Mouse (Mus musculus) T-cell, adult 2 months (primary cell): Measurements from ENCODE around the gene Cyp4f13.

Experiments
- DNase-seq: peaks from one replicate; pipeline ENCODE4 v3.0.0; 2022; ENCODE audit warnings: low spot score

Gene Cyp4f13

DNA sequence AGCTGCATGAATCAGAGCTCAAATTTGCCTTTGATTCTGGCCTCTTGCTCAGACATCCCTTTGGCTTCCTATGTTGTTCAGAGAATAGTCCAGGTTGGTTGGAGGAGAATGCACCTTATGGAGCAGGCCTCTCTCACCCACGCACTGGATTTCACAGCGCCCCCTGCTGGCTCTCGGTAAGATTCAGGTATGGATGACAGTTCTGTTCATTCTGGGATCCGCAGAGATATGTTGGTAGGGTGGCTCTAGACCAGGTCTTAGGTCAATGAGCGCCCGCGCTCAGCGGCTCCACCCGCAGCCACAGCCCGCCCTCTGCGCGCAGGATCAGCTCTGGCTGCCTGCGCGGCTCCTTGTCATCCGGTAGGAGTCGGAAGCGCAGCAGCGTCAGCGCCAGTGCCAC lies 42.0 kb downstream of the Cyp4f13 start:
- peak; percentile 45 for DNase-seq

DNA sequence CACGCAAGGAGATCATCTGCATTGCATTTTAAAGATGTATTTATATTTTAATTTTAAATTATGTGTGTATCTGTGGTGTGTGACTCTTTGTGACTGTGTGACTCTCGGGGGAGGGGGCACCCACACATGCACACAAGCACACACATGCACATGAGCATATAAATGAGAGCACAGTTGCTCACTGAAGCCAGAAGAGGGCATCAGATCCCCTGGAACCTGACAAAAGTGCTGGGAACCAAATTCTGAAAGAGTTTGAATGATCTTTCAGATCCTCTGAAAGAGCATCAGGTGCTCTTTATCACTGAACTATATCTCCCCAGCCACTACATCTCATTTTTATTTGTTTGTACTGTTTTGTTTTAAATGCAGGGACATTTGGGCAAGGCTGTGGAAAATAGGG lies 42.8 kb downstream of the Cyp4f13 start:
- peak; percentile 5 for DNase-seq

DNA sequence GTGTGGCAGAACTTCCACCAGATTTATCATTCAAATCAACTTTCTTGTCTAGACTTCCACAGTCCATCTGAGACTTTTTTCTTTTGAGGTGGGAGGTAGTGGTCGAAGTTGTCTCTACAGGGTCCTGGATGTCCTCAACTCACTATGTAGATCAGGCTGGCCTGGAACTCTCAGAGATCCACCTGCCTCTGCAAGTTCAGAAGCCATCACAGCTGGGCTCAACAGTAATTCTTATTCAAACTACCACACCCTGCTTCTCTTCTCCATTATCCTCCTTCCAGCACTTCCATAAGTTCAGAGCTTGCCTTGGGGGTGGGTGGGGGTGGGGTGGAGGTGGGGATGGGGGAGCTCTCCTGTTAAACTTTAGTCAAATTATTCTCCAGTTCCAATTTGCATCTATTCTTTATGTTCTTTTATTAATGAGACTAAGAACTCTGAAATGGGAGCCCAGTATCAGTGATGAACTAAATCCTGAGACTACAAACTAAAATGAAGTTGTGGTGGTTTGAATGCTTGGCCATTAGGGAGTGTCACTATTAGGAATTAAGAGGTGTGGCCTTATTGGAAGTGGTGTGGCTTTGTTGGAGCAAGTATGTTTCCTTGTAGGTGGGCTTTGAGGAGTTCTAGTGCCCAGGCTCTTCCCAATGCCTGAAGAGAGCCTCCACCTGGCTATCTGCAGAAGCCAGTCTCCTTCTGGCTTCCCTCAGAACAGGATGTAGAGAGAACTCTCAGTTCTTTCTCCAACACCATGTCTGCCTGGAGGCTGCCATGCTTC lies 45.3 kb downstream of the Cyp4f13 start:
- no peak for DNase-seq

DNA sequence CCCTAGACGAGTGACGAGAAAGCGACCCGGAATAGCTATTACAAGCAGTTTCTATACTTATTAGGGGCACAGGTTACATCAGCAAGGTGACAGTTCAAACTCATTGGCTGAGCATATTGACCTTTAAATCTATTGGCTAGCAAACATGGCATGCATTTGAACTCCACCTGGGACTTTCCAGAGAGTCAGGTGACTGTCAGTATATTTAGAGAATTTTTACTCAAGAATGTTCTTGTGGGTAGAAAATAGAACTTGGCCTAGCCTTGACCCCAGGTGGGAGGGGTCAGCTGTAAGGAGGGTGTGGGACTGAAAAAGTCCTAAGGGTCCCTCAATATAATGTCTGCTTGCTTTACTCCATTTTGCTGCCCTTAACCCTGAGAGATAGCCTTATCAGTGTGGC lies 51.8 kb downstream of the Cyp4f13 start:
- no peak for DNase-seq

DNA sequence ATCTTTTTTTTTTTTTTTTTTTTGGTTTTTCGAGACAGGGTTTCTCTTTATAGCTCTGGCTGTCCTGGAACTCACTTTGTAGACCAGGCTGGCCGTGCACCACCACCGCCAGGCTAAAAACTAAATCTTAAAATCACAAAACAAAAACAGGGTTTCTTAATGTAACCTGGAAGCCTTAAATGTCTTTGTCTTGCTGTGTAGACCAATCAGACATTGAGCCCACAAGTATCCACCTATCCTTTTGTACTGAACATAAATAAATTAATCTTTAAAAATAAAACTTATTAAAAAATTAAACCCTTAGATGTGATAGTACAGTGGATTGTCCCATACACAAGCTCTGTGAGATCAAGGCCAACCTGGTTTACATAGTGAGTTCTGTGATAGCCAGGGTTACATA lies 53.3 kb downstream of the Cyp4f13 start:
- no peak for DNase-seq

DNA sequence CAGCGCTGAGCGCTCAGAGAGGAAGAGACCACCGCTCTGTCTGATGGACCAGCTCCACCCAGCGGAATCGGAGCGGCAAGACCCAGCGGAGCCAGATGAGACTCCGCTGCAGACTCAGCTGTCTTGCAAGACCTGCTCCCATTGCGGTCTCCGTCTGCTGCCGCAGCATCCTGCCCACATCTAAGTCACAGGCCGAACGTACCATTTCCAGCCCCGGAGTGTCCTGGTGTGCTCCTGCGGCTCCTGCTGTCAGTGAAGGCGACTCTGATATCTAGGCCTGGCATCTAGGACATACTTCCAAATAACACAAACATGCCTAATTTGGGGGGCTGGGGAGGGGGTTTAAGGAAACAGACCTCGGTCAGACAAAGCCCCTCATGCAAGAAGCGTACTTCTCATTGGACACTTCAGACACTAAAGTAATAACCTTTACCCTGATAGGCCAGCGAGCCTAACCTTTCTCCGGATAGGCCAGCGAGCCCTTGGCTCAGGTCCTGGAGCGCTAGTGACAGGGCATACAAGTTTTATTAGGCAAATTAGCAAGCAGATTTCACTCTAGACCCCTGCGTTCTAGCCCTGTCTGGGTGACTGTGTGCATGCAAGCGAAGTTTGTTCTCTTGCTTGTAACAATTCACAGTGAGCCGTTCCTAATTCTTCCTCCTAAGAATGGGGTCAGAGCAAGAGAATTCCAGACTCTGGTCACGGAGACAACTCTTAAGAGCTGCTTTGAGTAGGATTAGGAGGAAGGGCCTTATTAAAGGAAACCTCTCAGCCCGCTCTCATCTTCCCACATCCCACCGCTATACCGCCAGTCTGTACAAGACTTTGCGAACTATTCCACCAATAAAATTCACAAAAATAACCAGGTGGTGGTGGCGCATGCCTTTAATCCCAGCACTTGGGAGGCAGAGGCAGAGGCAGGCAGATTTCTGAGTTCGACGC lies 55.7 kb downstream of the Cyp4f13 start, which contains the start of gene Zfp870:
TSS of gene Zfp870 (minus strand) at position 404 of the 942 bp plus-strand sequence.
- DNase-seq: peak; percentile 79

DNA sequence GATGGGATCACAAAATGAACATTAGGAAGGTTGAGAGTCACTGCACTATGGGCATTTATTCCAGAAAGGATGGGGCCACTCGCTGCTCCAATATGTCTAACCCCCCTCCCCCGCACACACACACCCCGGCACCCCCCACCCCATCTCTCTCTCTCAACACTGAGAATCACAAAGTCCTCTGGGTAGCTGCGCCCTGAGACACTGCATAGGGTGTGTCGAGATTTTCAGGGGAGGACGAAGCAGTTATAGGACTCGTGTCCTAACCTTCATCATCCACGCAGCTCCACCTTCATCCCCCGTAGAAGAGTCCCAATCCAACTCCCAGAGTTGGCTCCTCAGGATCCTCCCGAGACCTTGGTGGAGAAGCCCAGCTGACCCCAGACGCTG lies 56.4 kb downstream of the Cyp4f13 start:
- DNase-seq: no peak

DNA sequence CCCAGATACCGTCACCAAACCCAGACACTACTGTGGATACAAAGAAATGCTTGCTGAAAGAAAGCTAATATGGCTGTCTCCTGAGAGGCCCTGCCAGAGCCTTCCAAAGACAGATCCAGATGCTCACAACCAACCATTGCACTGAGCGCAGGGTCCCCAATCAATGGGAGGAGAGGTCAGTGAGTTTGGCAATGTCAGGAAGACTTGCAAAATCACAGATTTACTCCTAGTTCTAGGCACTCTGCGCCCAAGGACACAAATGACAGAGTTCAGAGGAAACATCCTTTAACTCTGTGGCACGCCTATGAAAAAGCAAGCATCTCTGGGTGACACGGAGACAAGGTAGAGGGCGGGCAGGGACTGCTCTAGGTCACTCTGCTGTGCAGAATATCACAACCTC lies 57.6 kb downstream of the Cyp4f13 start:
- no peak for DNase-seq

DNA sequence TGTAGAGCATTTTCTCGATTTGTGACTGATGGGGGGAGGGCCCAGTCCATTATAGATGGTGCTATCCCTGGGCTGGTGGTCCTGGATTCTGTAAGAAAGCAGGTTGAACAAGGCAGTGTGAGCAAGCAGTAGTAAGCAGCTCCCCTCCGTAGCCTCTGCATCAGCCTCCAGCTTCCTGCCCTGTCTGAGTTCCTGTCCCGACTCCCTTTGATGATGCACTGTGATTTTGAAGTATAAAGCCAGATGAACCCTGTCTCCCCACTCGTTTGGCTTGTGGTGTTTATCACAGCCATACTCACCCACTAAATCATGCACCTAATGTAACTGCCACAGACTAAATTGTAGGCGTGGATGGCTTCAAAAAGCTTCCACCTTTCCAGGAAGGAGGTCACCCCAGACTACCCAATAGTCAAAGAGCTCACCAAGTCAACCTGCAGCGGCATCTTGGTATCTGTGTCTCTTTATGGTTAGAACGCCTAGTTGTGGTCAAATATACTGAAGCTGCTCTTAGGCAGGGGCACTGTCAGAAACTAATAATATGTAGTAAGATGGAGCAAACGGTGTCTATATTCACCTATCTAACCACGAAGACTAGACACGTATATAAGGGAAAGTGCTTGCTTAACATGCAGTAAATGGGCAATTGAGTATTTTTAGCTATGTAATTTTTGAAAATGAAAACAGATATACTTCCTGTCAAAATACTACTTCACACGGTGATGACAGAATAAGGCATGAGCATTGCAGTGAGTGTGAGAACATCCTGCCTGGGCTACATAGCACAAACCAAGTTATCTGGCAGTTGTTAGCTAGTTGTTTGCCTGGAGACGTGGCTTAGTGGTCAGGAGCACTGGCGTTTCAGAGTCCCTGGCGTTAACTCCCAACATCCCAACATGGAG lies 66.6 kb downstream of the Cyp4f13 start:
- DNase-seq: peak; percentile 39

DNA sequence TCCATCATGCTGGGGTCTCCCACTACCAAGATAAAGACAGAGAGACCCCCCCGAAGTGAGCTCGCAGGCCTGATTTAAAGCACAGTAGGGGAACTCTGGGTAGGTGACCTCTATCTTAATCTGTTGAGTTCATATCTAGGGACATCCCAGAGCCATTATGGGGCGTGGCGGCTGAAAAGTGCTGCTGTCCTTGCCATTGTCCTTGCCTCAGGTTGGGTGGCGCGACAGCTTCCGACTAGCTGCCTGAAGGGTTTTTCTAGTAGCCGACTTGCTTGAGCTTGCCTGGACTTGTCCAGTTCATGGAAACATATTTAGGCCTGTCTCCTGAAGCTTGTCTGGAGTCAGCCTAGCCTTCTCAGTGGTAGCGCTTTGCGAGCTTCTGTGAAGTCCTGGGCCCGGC lies 68.4 kb downstream of the Cyp4f13 start:
- no peak for DNase-seq

DNA sequence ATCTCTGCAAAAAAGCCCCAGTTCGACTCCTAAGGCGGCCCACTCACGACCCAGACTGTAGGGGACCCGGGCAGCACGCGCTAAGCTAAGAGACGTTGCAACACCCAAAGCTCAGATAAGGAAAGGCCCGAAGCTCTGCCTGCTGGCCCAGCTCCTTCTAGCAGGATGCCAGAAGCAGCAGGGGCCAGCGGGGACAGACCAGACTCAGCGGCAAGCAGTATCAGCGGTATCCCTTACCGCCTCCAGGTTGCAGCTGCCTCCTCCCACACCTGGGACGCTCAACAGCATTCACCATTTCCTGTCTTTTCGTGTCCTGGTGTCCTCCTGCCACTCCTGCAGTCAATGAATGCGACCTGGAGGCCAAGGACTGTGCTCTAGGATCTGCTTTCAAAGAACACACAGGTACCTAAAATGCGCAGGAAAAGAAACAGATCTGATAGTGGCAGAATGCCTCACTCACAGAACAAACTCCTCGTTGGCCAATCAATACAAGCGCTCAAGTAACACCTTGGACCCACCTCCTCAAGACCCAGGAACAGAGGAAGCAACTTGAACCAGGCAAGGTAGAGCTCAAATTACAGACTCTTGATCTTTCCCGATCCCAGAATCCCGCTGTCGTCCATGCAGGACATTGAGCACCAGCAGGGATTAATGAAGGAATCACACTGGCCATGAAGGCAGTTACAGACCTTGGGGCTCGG lies 69.6 kb downstream of the Cyp4f13 start:
- DNase-seq: no peak
